In the genomic region with DNA sequence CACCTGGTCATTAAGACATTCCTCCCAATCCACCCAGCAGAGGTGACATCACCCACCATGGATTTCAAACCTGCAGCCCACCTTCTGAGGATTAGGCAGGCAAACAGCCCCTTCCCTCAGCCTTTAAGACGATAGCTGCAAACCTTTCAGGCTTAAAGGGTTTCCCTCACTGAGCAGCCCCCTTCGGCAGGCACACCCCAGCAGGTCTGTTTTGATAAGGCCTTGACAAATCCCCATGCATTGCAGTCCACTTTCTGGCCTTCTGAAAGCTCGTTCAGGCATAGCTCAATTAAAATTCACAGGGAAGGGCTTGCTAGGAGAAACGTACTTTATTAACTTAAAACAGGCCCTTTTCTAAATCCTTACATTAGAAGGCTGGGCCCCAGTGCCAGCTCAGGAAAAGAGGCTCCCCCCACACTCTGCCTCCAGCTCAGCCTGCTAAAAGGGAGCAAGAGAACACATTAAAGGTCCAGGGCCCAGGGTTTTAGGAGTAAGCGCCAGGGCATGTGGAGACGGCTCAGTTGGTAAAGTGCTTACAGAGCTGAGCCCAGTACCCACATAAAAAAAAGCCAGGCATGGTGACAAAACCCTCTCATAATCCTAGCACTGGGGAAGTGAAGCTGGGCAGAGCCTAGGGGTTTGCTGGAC, we compare ENCODE assay signal across 14 mouse cellular contexts. TPM values are rescaled to one million over a fixed set of nuclear protein-coding genes. Genes with fewer than 3 reads are reported as not detected.
DNase-seq lines count a peak whose midpoint lies in the region; ATAC-seq and TF ChIP-seq lines count a peak whose summit lies in the region.
"Had no signal": no experiment of that assay in that cellular context is flagged by ENCODE, and none has a peak within 500 bp of the region (broad histone marks: within the 10 kb centered on the region; RNA-seq: fewer than 3 reads in every experiment).

No protein-coding gene starts in this region.

- intact Hi-C loops in gastrocnemius, adult 2 months (cut with DNase I): no loop called here

- no peaks in the 10 kb centered on the region for H3K27me3 ChIP-seq in kidney, embryonic 16.5 days (ENCODE audit: insufficient read depth, low read length)
- no peaks in the 10 kb centered on the region for H3K27me3 ChIP-seq in embryonic facial prominence, embryonic 13.5 days
- no peaks in the 10 kb centered on the region for H3K27me3 ChIP-seq in limb, embryonic 13.5 days
- H3K27me3 ChIP-seq: hindbrain, embryonic 15.5 days had no signal

- no peak overlapping the region for H3K4me3 ChIP-seq in gastrocnemius, adult 2 months
- no peak overlapping the region for H3K4me3 ChIP-seq in kidney, embryonic 16.5 days (ENCODE audit: low read length)
- no peak overlapping the region for H3K4me3 ChIP-seq in embryonic facial prominence, embryonic 13.5 days
- no peak overlapping the region for H3K4me3 ChIP-seq in limb, embryonic 13.5 days
- H3K4me3 ChIP-seq: hindbrain, embryonic 15.5 days had no signal

- H3K9ac ChIP-seq in kidney, embryonic 16.5 days (replicated peaks; ENCODE audit: low read length): peak overlapping the region; percentile 18; the same call in 1 of the 2 replicates
- H3K9ac ChIP-seq in embryonic facial prominence, embryonic 13.5 days: no peak overlapping the region
- H3K9ac ChIP-seq in limb, embryonic 13.5 days: no peak overlapping the region
- H3K9ac ChIP-seq: hindbrain, embryonic 15.5 days; liver, embryonic 14.5 days had no signal

- no peaks in the 10 kb centered on the region for H3K36me3 ChIP-seq in kidney, embryonic 16.5 days (ENCODE audit: insufficient read depth, low read length)
- no peaks in the 10 kb centered on the region for H3K36me3 ChIP-seq in embryonic facial prominence, embryonic 13.5 days
- no peaks in the 10 kb centered on the region for H3K36me3 ChIP-seq in limb, embryonic 13.5 days
- H3K36me3 ChIP-seq: G1E; hindbrain, embryonic 15.5 days had no signal

- no peak for ATAC-seq in kidney, embryonic 16.5 days (ENCODE audit: low FRiP score, low TSS enrichment)
- ATAC-seq in embryonic facial prominence, embryonic 13.5 days (ENCODE audit: insufficient number of reproducible peaks, insufficient read depth, low FRiP score, low TSS enrichment, low read depth): no peak
- peak; percentile 62 for ATAC-seq in limb, embryonic 13.5 days (ENCODE audit: low FRiP score, low read depth)
- no peak for ATAC-seq in CD4-positive, CD25-positive, alpha-beta regulatory T cell, adult 4 months

- peak overlapping the region; percentile 35; the same call in 1 of the 2 replicates for H3K4me2 ChIP-seq in kidney, embryonic 16.5 days (replicated peaks; ENCODE audit: low read depth, low read length)
- peak overlapping the region; percentile 36; the same call in 1 of the 2 replicates for H3K4me2 ChIP-seq in embryonic facial prominence, embryonic 13.5 days
- peak overlapping the region; percentile 43 for H3K4me2 ChIP-seq in limb, embryonic 13.5 days (replicated peaks)
- H3K4me2 ChIP-seq: hindbrain, embryonic 15.5 days had no signal

- H3K27ac ChIP-seq in gastrocnemius, adult 2 months: peak overlapping the region; percentile 35; the same call in 1 of the 2 replicates
- peak overlapping the region; percentile 90 for H3K27ac ChIP-seq in kidney, embryonic 16.5 days (ENCODE audit: low read length)
- H3K27ac ChIP-seq in embryonic facial prominence, embryonic 13.5 days: peak overlapping the region; percentile 66
- peak overlapping the region; percentile 88 for H3K27ac ChIP-seq in limb, embryonic 13.5 days
- H3K27ac ChIP-seq: hindbrain, embryonic 15.5 days; liver, embryonic 14.5 days had no signal

- no peak for DNase-seq in gastrocnemius, adult 2 months
- no peak for DNase-seq in gastrocnemius, adult 8-10 months (ENCODE audit: low spot score in 2 of 2)
- DNase-seq in kidney, adult 8-10 months: no peak
- no peak for DNase-seq in layer of hippocampus, postnatal 25 days (ENCODE audit: extremely low spot score in 1 of 2, low spot score in 1 of 2)
- DNase-seq: adrenal gland, postnatal 36 days; cerebellum, adult 18-20 months; kidney, postnatal 14 days had no signal

- H3K4me1 ChIP-seq in kidney, embryonic 16.5 days (ENCODE audit: insufficient read depth, low read length): peaks cover 61% of the 10 kb centered on the region
- peaks cover 60% of the 10 kb centered on the region for H3K4me1 ChIP-seq in embryonic facial prominence, embryonic 13.5 days
- H3K4me1 ChIP-seq in limb, embryonic 13.5 days: peaks cover 82% of the 10 kb centered on the region

- no peaks in the 10 kb centered on the region for H3K9me3 ChIP-seq in kidney, embryonic 16.5 days (ENCODE audit: low read length)
- no peaks in the 10 kb centered on the region for H3K9me3 ChIP-seq in embryonic facial prominence, embryonic 13.5 days
- no peaks in the 10 kb centered on the region for H3K9me3 ChIP-seq in limb, embryonic 13.5 days
- H3K9me3 ChIP-seq: hindbrain, embryonic 15.5 days had no signal

- no peak for TF ChIP-seq CTCF in gastrocnemius, adult 2 months (IDR thresholded peaks at IDR 0.05)

- WGBS in kidney, embryonic 16.5 days: 38% methylated on average over 6 of the region's 6 CpGs
- WGBS in embryonic facial prominence, embryonic 13.5 days: 24% methylated on average over 6 of the region's 6 CpGs
- 13% methylated on average over 6 of the region's 6 CpGs for WGBS in limb, embryonic 13.5 days

RNA-seq across cellular contexts. Expression of a gene that starts 20.1 kb away (rescaled TPM):
- 1 to 10 TPM; 7.1 to 9.1 TPM for total RNA-seq in gastrocnemius, adult 2 months (2021)
- 10 to 100 TPM in 3 of 4 experiments, 1 to 10 TPM in 1; 7.8 to 13.6 (median 10.3) TPM for total RNA-seq in gastrocnemius, adult 8-10 months (2022)
- polyA plus RNA-seq in kidney, embryonic 16.5 days (2015; fragmentation: Nextera tagmentation; extraction: Ambion mirVana): 2.6 and 2.8 TPM in 2 replicates
- polyA plus RNA-seq in embryonic facial prominence, embryonic 13.5 days (2015; fragmentation: Nextera tagmentation; extraction: Ambion mirVana): 4.9 and 5.9 TPM in 2 replicates
- 6.3 and 7.3 TPM in 2 replicates for polyA plus RNA-seq in limb, embryonic 13.5 days (2015; fragmentation: Nextera tagmentation; extraction: Ambion mirVana)
- 10 to 100 TPM; 16.1 to 21.6 TPM for total RNA-seq in layer of hippocampus, postnatal 25 days (2021)
- polyA plus RNA-seq in CD4-positive, CD25-positive, alpha-beta regulatory T cell, adult 4 months (2017; shearing (Covaris generic)): 10 to 100 TPM; 20.9 to 22.6 TPM
- polyA plus RNA-seq: G1E had no signal

Comparison
In these comparisons a context has a peak if more than half of its experiments do, and no peak if none do; other contexts are left out.
1. H3K27ac ChIP-seq: peak in every context shown above with its lines; median percentile 90 in kidney, embryonic 16.5 days; 88 in limb, embryonic 13.5 days; 66 in embryonic facial prominence, embryonic 13.5 days; 35 in gastrocnemius, adult 2 months.